Mouse (Mus musculus) Patski (cell line): ENCODE results near the gene 1700015G11Rik. TPM values are rescaled to one million over a fixed set of nuclear protein-coding genes. Genes with fewer than 3 reads are reported as not detected.

Experiments
- ATAC-seq: fragments of 100-300 bp; one replicate; pipeline ENCODE4 v1.8.0; 2021
- CTCF ChIA-PET: fragments of 350-600 bp; sonication (Branson Sonifier 250); formaldehyde crosslinking; loops from one replicate; lab custom pipeline; 2022; ENCODE audit warnings: inconsistent platforms; lab: Charles Lee
- POLR2A ChIA-PET: fragments of 350-600 bp; sonication (Branson Sonifier 250); formaldehyde crosslinking; loops from one replicate; lab custom pipeline; 2022; ENCODE audit warnings: antibody characterized with exemption, inconsistent platforms; lab: Charles Lee
- DNase-seq: peaks from one replicate; pipeline ENCODE4 v3.0.0-alpha.2; 2011; ENCODE audit warnings: low read depth, low spot score
- H3K27me3 ChIP-seq: fragments of 371-371 bp; one replicate; pipeline ENCODE4 v1.5.1; 2021
- CTCF ChIP-seq: fragments of 100-300 bp; IDR thresholded peaks from one replicate; pipeline ENCODE4 v1.5.1; 2021
- in situ Hi-C: fragments of 300-500 bp; cut with MboI; formaldehyde crosslinking; loops from 3 replicates; pipeline ENCODE4 v1.11.1; 2018; ENCODE audit warnings: low pct_unique_long_range_greater_than_20kb, mixed read lengths
- polyA plus RNA-seq: library from polyadenylated mRNA; unstranded; gene quantifications from one replicate; pipeline ENCODE4 v1.2.3, GENCODE M21; 2021

The 1700015G11Rik gene
- not detected for polyA plus RNA-seq

DNA sequence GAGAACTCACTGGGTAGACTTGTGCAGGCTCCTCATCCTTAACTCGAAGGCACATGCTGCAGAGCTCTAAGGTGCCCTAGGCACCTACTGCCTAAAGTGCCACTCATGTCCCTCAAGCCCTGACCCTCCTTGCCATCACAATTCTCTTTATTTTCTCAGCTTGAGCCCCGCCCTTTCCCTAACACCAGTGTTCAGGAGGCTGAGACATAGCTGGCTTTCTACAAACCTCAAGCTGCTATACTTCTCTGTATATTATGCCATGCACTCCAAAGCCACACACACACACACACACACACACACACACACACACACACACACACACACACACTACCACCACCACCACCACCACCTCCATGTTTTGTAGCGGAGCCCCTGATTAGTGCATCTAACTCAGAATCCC lies at the start of gene 1700015G11Rik:
Gene 1700015G11Rik, minus strand, starts transcription at position 101 of the 400 bp plus-strand sequence.
- ATAC-seq (no peak), DNase-seq (no peak)
- ChIA-PET CTCF (interaction anchor here (2.2 kb wide), 1 partner anchor 23 kb away, joined by 5 read pairs; no protein-coding TSS in a partner anchor), POLR2A (no interaction called here)
- no peaks in the 10 kb centered on the region for H3K27me3 ChIP-seq
- no peak for TF ChIP-seq CTCF
- in situ Hi-C loops = no loop called here

DNA sequence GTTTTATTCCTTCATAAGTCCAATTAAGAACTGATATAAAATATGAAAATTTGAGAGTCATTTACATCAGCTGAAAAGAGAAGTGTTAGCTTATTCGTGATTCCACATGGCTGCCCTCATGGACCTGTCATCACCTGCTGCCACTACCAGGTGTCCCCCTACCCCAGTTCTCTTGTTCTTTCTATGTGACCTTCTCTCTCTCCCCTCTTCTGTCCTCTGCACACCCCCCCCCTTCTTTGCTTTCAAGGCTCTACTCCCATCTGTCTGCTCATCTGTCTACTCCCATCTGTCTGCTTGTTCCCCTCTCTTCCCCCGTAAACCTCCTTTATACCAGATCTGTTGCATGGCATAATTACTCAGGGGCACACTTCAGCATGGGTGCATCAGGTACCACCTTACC lies 41.4 kb upstream of the 1700015G11Rik start:
- no peak for TF ChIP-seq CTCF
- in situ Hi-C loops = no loop called here
- H3K27me3 ChIP-seq = peaks cover 15% of the 10 kb centered on the region
- no peak for DNase-seq
- ChIA-PET POLR2A (no interaction called here), CTCF (no interaction called here)
- ATAC-seq = no peak

DNA sequence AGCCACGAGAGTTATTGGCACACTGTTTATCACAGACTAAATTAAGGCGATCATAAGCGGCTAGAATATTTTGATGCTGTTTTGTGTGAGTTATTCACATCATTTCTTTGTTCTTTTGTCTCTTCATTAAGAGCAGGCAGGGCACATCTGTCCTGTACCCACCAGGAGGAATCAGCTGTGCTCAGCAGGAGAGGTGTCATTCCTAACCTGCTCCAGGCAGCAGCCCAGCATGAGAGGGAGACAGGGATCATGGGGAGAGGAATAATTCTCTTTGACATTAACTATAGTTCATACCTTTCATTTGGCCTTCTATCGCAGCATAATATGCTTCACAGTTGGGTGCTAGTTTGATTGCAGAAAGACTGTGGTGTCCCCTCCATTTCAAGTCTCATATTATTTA lies 40.7 kb upstream of the 1700015G11Rik start:
- TF ChIP-seq CTCF = no peak

GRCm38 (mm10) chr7:52055831-52056230 lies 40.3 kb upstream of the 1700015G11Rik start:
- ChIA-PET POLR2A (no interaction called here), CTCF (no interaction called here)
- ATAC-seq = no peak
- H3K27me3 ChIP-seq = peaks cover 15% of the 10 kb centered on the region
- in situ Hi-C loops = no loop called here
- no peak for DNase-seq
- TF ChIP-seq CTCF = no peak

More for the DNA sequence above, 40.7 kb upstream of the 1700015G11Rik start:
- POLR2A ChIA-PET = no interaction called here
- CTCF ChIA-PET = no interaction called here
- ATAC-seq (no peak), DNase-seq (no peak)
- in situ Hi-C loops = no loop called here
- H3K27me3 ChIP-seq = peaks cover 15% of the 10 kb centered on the region

DNA sequence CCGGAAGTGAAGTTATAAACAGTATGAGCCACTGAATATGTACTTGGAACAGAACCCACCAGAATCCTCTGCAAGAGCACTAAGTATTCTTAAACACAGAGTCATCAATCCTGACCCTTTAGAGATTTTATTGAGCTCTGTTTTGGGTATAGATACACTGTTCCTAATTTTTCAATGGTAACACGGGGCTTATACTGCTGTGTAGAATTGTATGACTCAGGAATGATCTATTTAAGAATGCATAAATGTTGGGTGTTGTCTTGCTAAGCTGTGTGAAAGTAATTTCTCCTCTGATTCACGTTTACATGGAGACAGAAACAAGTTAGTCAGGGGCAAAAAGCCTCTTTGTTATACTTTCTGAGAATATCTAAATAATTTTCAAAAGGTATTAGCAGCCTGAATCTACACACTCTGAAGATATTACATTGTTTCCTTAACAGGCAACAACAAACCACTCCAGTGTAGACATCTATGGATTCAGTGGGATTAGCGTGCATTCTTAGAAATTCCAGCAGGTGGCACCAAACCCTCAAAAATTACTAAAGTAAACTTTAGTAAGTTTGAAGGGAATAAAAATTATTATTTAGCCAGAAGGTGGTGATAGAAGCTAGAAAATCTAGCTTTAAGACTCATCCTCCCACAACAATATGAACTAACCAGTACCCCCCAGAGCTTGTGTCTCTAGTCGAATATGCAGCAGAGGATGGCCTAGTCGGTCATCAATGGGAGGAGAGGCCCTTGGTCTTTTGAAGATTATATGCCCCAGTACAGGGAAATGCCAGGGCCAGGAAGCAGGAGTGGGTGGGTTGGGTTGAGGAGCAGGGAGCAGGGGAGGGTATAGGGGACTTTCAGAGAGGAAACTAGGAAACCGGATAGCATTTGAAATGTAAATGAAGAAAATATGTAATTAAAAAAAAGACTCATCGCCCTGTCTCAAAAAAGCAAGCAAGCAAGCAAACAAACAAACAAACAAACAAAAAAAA lies 22.4 kb upstream of the 1700015G11Rik start:
- CTCF ChIA-PET = interaction anchor here (1.0 to 2.0 kb wide), 4 partner anchors 9 to 23 kb away, joined by 3 to 11 read pairs (median 4); partner anchors contain the start of gene 1700015G11Rik
- H3K27me3 ChIP-seq = peaks cover 4% of the 10 kb centered on the region
- no peak for TF ChIP-seq CTCF
- POLR2A ChIA-PET = no interaction called here
- in situ Hi-C loops = loop anchor here (25.0 kb wide), 2 partner anchors 349 to 1974 kb away; no protein-coding TSS in a partner anchor
- ATAC-seq = peak; percentile 74
- peak; percentile 25 for DNase-seq

GRCm38 (mm10) chr7:52024050-52024626 lies 8.6 kb upstream of the 1700015G11Rik start:
- ChIA-PET POLR2A (no interaction called here), CTCF (interaction anchor here (1.0 kb wide), 1 partner anchor 14 kb away, joined by 3 read pairs; no protein-coding TSS in a partner anchor)
- TF ChIP-seq CTCF = no peak
- DNase-seq (no peak), ATAC-seq (no peak)
- H3K27me3 ChIP-seq = peaks cover 3% of the 10 kb centered on the region
- in situ Hi-C loops = no loop called here

- in situ Hi-C loops = no loop called here
- TF ChIP-seq CTCF = no peak
- no peak for ATAC-seq
These were observed 6.5 kb upstream of the 1700015G11Rik start for GRCm38 (mm10) chr7:52022039-52022438.

GRCm38 (mm10) chr7:52015180-52015579 lies 348 bp downstream of the 1700015G11Rik start:
- no peak for TF ChIP-seq CTCF
- ATAC-seq = no peak
- in situ Hi-C loops = no loop called here
- H3K27me3 ChIP-seq = no peaks in the 10 kb centered on the region
- no peak for DNase-seq
- POLR2A ChIA-PET = no interaction called here
- CTCF ChIA-PET = interaction anchor here (2.2 kb wide), 1 partner anchor 23 kb away, joined by 5 read pairs; no protein-coding TSS in a partner anchor

More at GRCm38 (mm10) chr7:52022039-52022438, 6.5 kb upstream of the 1700015G11Rik start:
- CTCF ChIA-PET = interaction anchor here (3.7 kb wide), 1 partner anchor 15 kb away, joined by 11 read pairs; no protein-coding TSS in a partner anchor
- peaks cover 3% of the 10 kb centered on the region for H3K27me3 ChIP-seq
- no peak for DNase-seq
- POLR2A ChIA-PET = interaction anchor here (0.6 kb wide), 1 partner anchor 26 kb away, joined by 3 read pairs; no protein-coding TSS in a partner anchor

DNA sequence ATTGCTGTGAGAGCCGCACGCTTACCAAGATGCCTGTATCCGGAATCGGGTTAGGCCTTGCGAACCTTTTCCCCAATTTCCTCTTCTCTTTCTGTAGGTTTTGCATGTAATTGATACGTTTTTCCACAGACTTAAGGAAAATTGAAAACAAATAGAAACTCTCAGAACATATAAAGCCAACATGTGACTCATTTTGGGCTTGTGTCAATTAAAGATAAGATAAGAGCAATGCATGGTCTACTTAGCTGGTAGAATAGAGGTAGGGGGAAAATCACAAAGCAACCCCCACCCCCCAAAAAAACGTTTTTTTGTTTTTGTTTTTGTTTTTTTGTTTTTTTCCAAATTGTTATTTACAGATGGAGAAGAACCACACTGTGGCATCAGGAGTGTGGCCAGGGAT lies 2.1 kb downstream of the 1700015G11Rik start:
- ATAC-seq = no peak
- ChIA-PET CTCF (no interaction called here), POLR2A (no interaction called here)
- in situ Hi-C loops = no loop called here
- no peak for DNase-seq
- H3K27me3 ChIP-seq = no peaks in the 10 kb centered on the region
- no peak for TF ChIP-seq CTCF

GRCm38 (mm10) chr7:52007138-52007537 lies 8.4 kb downstream of the 1700015G11Rik start:
- no peaks in the 10 kb centered on the region for H3K27me3 ChIP-seq
- ATAC-seq = no peak
- no peak for DNase-seq
- CTCF ChIA-PET = interaction anchor here (0.7 kb wide), 1 partner anchor 1479 kb away, joined by 3 read pairs; no protein-coding TSS in a partner anchor
- TF ChIP-seq CTCF = no peak
- POLR2A ChIA-PET = no interaction called here
- in situ Hi-C loops = no loop called here

DNA sequence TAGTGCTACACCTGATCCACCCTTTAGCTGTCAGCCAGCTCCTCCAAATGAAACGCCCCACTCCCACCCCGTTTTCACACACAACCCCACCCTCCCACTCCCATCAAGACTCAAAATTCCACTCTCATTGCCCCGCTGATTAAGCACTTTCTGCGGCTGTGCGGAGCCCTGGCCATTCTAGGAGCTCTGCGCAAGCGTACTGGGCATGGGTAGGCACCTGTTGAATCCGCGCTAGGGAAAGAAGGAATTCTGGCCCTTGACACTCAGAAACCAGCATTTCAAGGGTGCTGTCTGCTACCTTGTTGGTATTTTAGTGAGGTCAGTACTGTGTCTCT lies 9.3 kb downstream of the 1700015G11Rik start:
- no peak for DNase-seq
- no peaks in the 10 kb centered on the region for H3K27me3 ChIP-seq
- ChIA-PET POLR2A (no interaction called here), CTCF (no interaction called here)
- no peak for TF ChIP-seq CTCF
- in situ Hi-C loops = no loop called here
- peak; percentile 85 for ATAC-seq
